Mouse (Mus musculus) C2C12 (cell line): ENCODE data around the gene Gm21983. TPM values are rescaled to one million over a fixed set of nuclear protein-coding genes. Genes with fewer than 3 reads are reported as not detected.
A peak's percentile ranks its signal among the peaks of the same experiment; 100 is the strongest.

Source experiments
- H3K27me3 ChIP-seq: one replicate; pipeline ENCODE4 v1.6.1; 2011; ENCODE audit not compliant: control insufficient read depth, insufficient read depth, insufficient read length
- H3K36me3 ChIP-seq: one replicate; pipeline ENCODE4 v1.6.1; 2011; ENCODE audit not compliant: control insufficient read depth, insufficient read depth
- H3K4me3 ChIP-seq: one replicate; pipeline ENCODE4 v1.5.1; 2011; ENCODE audit warnings: mild to moderate bottlenecking, control low read depth; ENCODE audit not compliant: poor library complexity, insufficient read depth, severe bottlenecking
- H3K79me2 ChIP-seq: one replicate; pipeline ENCODE4 v1.6.1; 2011; ENCODE audit not compliant: control insufficient read depth, insufficient read depth
- H3K79me3 ChIP-seq: one replicate; pipeline ENCODE4 v1.6.1; 2011; ENCODE audit warnings: low read depth, control low read depth
- H3ac ChIP-seq: one replicate; pipeline ENCODE3; 2011; ENCODE audit warnings: low read depth; ENCODE audit not compliant: control insufficient read depth, insufficient read length
- CEBPB ChIP-seq: IDR thresholded peaks from one replicate; pipeline ENCODE4 v1.6.1; 2011; ENCODE audit warnings: low read depth, mild to moderate bottlenecking, control low read depth, moderate library complexity
- CTCF ChIP-seq: IDR thresholded peaks from one replicate; pipeline ENCODE4 v1.5.1; 2011; ENCODE audit not compliant: control insufficient read depth, insufficient read depth, insufficient read length
- FOSL1 ChIP-seq: IDR thresholded peaks from one replicate; pipeline ENCODE4 v1.8.0; 2011; ENCODE audit warnings: mild to moderate bottlenecking, low read length; ENCODE audit not compliant: poor library complexity, insufficient read depth, severe bottlenecking
- MAX ChIP-seq: IDR thresholded peaks from one replicate; pipeline ENCODE4 v1.6.1; 2011; ENCODE audit warnings: mild to moderate bottlenecking, control low read depth
- MYOD1 ChIP-seq: IDR thresholded peaks from one replicate; pipeline ENCODE4 v1.6.1; 2011; ENCODE audit warnings: low read depth; ENCODE audit not compliant: control insufficient read depth, insufficient read length
- MYOG ChIP-seq: IDR thresholded peaks from one replicate; pipeline ENCODE4 v1.6.1; 2011; ENCODE audit not compliant: control insufficient read depth, insufficient read length; ENCODE audit errors: extremely low read depth
- USF1 ChIP-seq: IDR thresholded peaks from one replicate; pipeline ENCODE4 v1.6.1; 2011; ENCODE audit warnings: low read depth, mild to moderate bottlenecking, control low read depth, moderate library complexity
- polyA plus RNA-seq: library from polyadenylated mRNA; unstranded; fragments of >200 nt; fragmentation: generic; extraction: Trizol; gene quantifications from one replicate; pipeline ENCODE4 v1.2.1, GENCODE M21; 2012; ENCODE audit warnings: missing spikeins

The Gm21983 gene
- polyA plus RNA-seq, 1 experiment = 0.06 TPM

DNA sequence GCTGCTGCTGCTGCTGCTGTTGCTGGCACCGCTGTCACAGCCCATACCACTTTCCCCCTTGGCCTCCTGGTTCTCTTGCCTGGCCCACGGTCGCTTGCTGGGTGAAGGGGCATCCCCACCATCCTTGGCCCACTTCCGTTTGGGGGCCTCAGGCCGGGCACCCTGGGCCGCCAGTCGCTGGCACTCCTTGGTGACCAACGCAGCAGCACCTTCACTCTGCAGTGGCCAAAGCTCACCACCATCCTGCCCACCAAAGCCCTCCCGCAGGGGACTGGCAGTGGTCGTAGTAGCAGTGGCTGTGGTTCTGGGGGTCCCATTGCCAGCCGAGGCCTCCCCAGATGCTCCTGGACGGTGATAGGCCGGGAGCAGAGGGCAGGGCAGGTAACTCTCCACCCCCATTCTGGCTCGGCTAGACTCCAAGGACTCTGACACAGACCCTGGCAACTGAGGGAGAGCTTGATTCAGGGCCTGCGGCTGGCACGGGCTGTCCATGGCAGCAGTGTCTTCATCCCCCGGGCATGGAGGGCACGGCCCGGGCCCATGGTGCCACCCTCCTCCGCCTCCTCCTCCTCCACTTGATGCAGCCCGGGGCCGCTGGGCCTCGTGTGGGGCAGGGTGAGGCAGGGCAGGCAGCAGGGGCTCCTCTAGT is 15.8 kb downstream of the Gm21983 start:
- no peaks in the 10 kb centered on the region for H3K27me3 ChIP-seq
- peaks cover 7% of the 10 kb centered on the region for H3K79me3 ChIP-seq
- H3K79me2 ChIP-seq = peaks cover 55% of the 10 kb centered on the region
- peak overlapping the region; percentile 90 for H3ac ChIP-seq
- no peak for TF ChIP-seq USF1
- no peak for TF ChIP-seq MAX
- no peak for TF ChIP-seq MYOG
- no peak for TF ChIP-seq CEBPB
- TF ChIP-seq FOSL1 = no peak
- TF ChIP-seq MYOD1 = no peak
- TF ChIP-seq CTCF = no peak
- peak overlapping the region; percentile 69 for H3K4me3 ChIP-seq
- no peaks in the 10 kb centered on the region for H3K36me3 ChIP-seq

- H3K36me3 ChIP-seq = no peaks in the 10 kb centered on the region
- H3K79me2 ChIP-seq = peaks cover 55% of the 10 kb centered on the region
- no peak overlapping the region for H3K4me3 ChIP-seq
- no peak for TF ChIP-seq USF1
- no peak for TF ChIP-seq CEBPB
- TF ChIP-seq FOSL1 = no peak
- no peak for TF ChIP-seq CTCF
- TF ChIP-seq MYOG = no peak
- no peak for TF ChIP-seq MYOD1
- no peak for TF ChIP-seq MAX
- H3ac ChIP-seq = no peak overlapping the region
- H3K27me3 ChIP-seq = no peaks in the 10 kb centered on the region
- peaks cover 7% of the 10 kb centered on the region for H3K79me3 ChIP-seq
These were observed 16.6 kb downstream of the Gm21983 start for GRCm38 (mm10) chr7:27164112-27164947.

DNA sequence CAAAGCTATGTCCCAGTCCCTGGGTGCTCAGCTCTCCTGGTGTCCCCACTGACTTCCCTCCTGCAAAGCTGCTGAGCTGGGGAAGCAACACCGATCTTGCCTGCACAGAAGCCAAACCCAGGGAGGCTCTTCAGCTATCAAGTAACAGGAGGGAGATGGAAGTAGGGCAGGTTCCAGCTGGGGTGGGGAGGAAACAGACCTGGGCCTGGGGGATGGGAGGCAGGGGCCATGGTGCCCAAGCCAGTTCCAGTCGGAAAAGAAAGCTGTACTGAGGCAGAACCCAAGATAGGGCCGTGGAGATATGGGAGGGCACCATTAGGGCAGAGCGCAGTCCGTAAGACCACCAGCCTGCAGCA is 17.5 kb downstream of the Gm21983 start:
- H3ac ChIP-seq = no peak overlapping the region

DNA sequence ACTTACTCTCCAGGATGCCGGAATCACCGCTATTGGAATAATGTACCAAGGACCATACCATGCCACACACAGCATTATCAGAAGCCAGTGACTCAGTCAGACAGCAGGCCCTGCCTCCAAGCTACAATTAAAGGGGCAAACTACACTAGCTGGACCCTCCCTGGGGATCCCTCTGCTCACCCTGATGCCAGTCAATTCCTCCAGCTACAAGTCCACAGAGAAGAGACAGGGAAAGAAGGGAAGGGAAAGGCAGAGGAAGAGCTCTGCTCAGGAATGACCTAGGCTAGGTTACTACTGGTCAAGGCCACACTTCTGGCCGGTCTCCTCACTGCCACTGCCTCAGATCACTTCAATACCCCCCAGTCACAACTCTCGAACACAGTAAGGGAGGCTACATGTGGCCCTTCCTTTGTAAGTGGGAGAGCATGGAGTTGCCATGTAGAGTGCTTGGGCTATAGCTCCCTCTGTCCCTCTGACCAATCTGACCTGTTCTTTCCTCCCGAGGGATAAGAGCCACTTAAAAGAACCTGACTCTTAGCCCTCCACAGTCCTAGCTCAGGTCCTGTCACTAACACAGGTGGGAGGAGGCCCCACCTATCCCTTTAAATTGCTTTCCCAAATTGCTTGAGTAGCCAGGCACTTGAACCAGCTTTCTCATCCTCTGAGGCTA is 18.0 kb downstream of the Gm21983 start:
- H3K79me2 ChIP-seq = peaks cover 55% of the 10 kb centered on the region
- H3K4me3 ChIP-seq = no peak overlapping the region
- H3K27me3 ChIP-seq = no peaks in the 10 kb centered on the region
- H3K36me3 ChIP-seq = peaks cover 10% of the 10 kb centered on the region
- no peak for TF ChIP-seq USF1
- no peak for TF ChIP-seq FOSL1
- no peak for TF ChIP-seq MAX
- TF ChIP-seq MYOD1 = no peak
- no peak for TF ChIP-seq CEBPB
- TF ChIP-seq CTCF = no peak
- TF ChIP-seq MYOG = no peak
- peaks cover 7% of the 10 kb centered on the region for H3K79me3 ChIP-seq
- H3ac ChIP-seq = no peak overlapping the region

More for the DNA sequence above, 17.5 kb downstream of the Gm21983 start:
- TF ChIP-seq CTCF (no peak), MAX (no peak), MYOG (no peak), CEBPB (no peak), MYOD1 (no peak), FOSL1 (no peak), USF1 (no peak)
- Histone ChIP-seq H3K4me3 (no peak overlapping the region), H3K27me3 (no peaks in the 10 kb centered on the region), H3K79me3 (peaks cover 7% of the 10 kb centered on the region), H3K36me3 (peaks cover 5% of the 10 kb centered on the region), H3K79me2 (peaks cover 55% of the 10 kb centered on the region)

- TF ChIP-seq USF1 (no peak), CEBPB (no peak), MYOG (no peak)
- Histone ChIP-seq H3K27me3 (no peaks in the 10 kb centered on the region), H3K4me3 (no peak overlapping the region), H3K79me3 (peaks cover 7% of the 10 kb centered on the region), H3K36me3 (peaks cover 10% of the 10 kb centered on the region), H3ac (no peak overlapping the region), H3K79me2 (peaks cover 55% of the 10 kb centered on the region)
These were observed 19.1 kb downstream of the Gm21983 start for GRCm38 (mm10) chr7:27161744-27162143.
